Mouse (Mus musculus): Measurements from ENCODE around the gene Negr1.

DNA sequence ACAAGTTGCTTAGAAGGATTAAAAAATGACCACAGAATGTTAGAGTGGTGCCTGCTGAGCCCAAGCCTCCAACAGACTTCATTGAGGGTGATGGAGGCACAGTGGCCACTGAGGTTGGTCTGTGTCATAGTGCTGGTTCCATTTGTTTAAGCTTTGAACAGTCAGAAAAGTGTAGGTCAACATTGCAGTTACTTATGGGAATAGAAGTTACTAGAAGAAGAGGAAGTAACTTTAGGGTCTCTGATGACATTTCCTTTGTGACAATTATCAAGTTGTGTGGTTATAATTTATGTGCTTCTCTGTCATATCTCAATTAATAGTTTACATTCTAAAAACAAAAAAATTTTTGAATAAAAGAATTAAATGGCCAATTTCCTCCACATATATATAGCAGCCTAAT is 719.7 kb downstream of the Negr1 start:
- no peak for TF ChIP-seq ZNF384 (IDR thresholded peaks at IDR 0.05; ENCODE audit: low read depth, low read length)
- no peak for TF ChIP-seq HCFC1 (IDR thresholded peaks at IDR 0.05; ENCODE audit: borderline replicate concordance, insufficient read depth, low read length)
- no peak for TF ChIP-seq MAFK (IDR thresholded peaks at IDR 0.05; ENCODE audit: insufficient read depth, low read depth, low read length)

Measured in ES-E14 (cell line).